Mouse (Mus musculus) heart, postnatal 0 days (tissue): Measurements from ENCODE around the gene Ak7.

Experiments
- CTCF ChIP-seq: IDR thresholded peaks from 2 replicates; pipeline ENCODE4 v1.5.1; 2016; ENCODE audit warnings: antibody characterized with exemption, control low read depth, low read depth
- EP300 ChIP-seq: IDR thresholded peaks from 2 replicates; pipeline ENCODE4 v1.6.1; 2016; ENCODE audit warnings: antibody characterized with exemption, low read depth

DNA sequence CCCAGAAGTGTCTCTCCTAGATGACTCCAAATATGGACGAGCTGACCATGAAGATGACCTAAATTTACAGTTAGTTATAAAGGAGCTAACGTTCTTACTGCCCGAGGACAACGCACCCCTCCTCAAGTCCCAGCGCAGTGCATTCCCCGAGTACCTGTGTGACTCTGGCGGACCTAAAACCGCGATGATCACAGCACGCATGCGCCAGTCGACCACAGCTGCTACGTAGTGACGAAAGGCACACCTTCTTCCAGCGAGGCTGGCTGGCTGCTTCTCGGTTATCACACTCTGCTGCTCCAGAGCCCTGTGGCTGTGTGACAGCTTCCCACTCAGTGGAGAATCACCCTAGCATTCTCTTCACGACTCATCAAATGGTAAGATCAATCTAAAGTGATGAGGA is 12.8 kb downstream of the Ak7 start:
- TF ChIP-seq EP300 = no peak
- no peak for TF ChIP-seq CTCF
